Comparison of ENCODE assay signal across 26 mouse cellular contexts in the genomic region with DNA sequence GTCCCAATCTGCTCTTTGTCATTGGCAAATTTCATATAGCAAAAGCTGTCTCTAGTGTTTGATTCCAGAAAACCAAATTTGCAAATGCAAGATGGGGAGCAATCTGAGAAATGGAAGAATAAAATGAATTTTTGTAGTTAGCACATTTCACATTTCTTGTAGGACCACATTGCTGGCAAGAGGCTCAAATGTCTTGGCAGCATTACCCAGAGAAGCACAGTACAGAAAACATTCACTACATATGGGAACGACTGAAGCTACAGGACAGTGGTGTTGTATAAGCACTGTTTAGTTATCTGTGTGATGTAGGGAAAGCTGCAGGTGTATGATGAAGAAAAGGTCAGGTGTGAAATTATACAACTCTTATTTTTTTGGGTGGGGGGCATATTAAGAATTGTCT.
DNase-seq lines count a peak whose midpoint lies in the region; ATAC-seq and TF ChIP-seq lines count a peak whose summit lies in the region.
"Had no signal": no experiment of that assay in that cellular context is flagged by ENCODE, and none has a peak within 500 bp of the region (broad histone marks: within the 10 kb centered on the region; RNA-seq: fewer than 3 reads in every experiment).

No protein-coding gene starts in this region.

- no peak overlapping the region for H3K27ac ChIP-seq in forebrain, postnatal 0 days (ENCODE audit: low read depth, low read length)
- no peak overlapping the region for H3K27ac ChIP-seq in forebrain, embryonic 11.5 days (ENCODE audit: low read depth, low read length)
- H3K27ac ChIP-seq in left cerebral cortex, adult 2 months, result peak overlapping the region; percentile 33; the same call in 1 of the 2 replicates
- H3K27ac ChIP-seq: embryonic facial prominence, embryonic 10.5 days; embryonic facial prominence, embryonic 12.5 days; forebrain, embryonic 10.5 days; forebrain, embryonic 13.5 days; forebrain, embryonic 15.5 days had no signal

- no peaks in the 10 kb centered on the region for H3K36me3 ChIP-seq in forebrain, postnatal 0 days (ENCODE audit: insufficient read depth)
- no peaks in the 10 kb centered on the region for H3K36me3 ChIP-seq in forebrain, embryonic 11.5 days (ENCODE audit: control insufficient read depth, insufficient read depth, low read length)
- H3K36me3 ChIP-seq: embryonic facial prominence, embryonic 10.5 days; embryonic facial prominence, embryonic 12.5 days; forebrain, embryonic 10.5 days; forebrain, embryonic 15.5 days; G1E had no signal

- no peak for TF ChIP-seq CTCF in forebrain, postnatal 0 days (IDR thresholded peaks at IDR 0.05; ENCODE audit: low read depth)
- TF ChIP-seq CTCF in left cerebral cortex, adult 2 months (IDR thresholded peaks at IDR 0.05), result no peak
- TF ChIP-seq CTCF in lung, adult 2 months (IDR thresholded peaks at IDR 0.05; ENCODE audit: insufficient read depth, low read length), result no peak

- no peak overlapping the region for H3K9ac ChIP-seq in forebrain, postnatal 0 days
- H3K9ac ChIP-seq in forebrain, embryonic 11.5 days (ENCODE audit: low read length), result no peak overlapping the region
- H3K9ac ChIP-seq: embryonic facial prominence, embryonic 12.5 days; forebrain, embryonic 13.5 days; forebrain, embryonic 15.5 days had no signal

- TF ChIP-seq POLR2A in lung, adult 2 months (IDR thresholded peaks at IDR 0.05; ENCODE audit: borderline replicate concordance, extremely low read depth, low read depth, low read length), result no peak

- 67% methylated on average over 1 of the region's 1 CpGs for WGBS in forebrain, postnatal 0 days
- 77% methylated on average over 1 of the region's 1 CpGs for WGBS in forebrain, embryonic 11.5 days
- 69% methylated on average over 1 of the region's 1 CpGs for WGBS in lung, adult 2 months

- no peaks in the 10 kb centered on the region for H3K4me1 ChIP-seq in forebrain, postnatal 0 days (ENCODE audit: insufficient read depth)
- no peaks in the 10 kb centered on the region for H3K4me1 ChIP-seq in forebrain, embryonic 11.5 days (replicated peaks; ENCODE audit: control insufficient read depth, insufficient read depth, low read length)
- H3K4me1 ChIP-seq in lung, adult 2 months (ENCODE audit: control insufficient read depth, insufficient read depth, low read length), result no peaks in the 10 kb centered on the region
- H3K4me1 ChIP-seq: embryonic facial prominence, embryonic 10.5 days; embryonic facial prominence, embryonic 12.5 days; forebrain, embryonic 10.5 days; forebrain, embryonic 13.5 days; forebrain, embryonic 15.5 days had no signal

- no peak overlapping the region for H3K4me3 ChIP-seq in forebrain, postnatal 0 days (ENCODE audit: low read depth, low read length)
- no peak overlapping the region for H3K4me3 ChIP-seq in forebrain, embryonic 11.5 days (ENCODE audit: low read depth, low read length)
- H3K4me3 ChIP-seq in left cerebral cortex, adult 2 months, result no peak overlapping the region
- no peak overlapping the region for H3K4me3 ChIP-seq in lung, adult 2 months (replicated peaks; ENCODE audit: extremely low read depth, low read depth, low read length)
- H3K4me3 ChIP-seq: embryonic facial prominence, embryonic 10.5 days; embryonic facial prominence, embryonic 12.5 days; forebrain, embryonic 10.5 days; forebrain, embryonic 13.5 days; forebrain, embryonic 15.5 days had no signal

- H3K4me2 ChIP-seq in forebrain, postnatal 0 days (ENCODE audit: low read depth), result no peak overlapping the region
- H3K4me2 ChIP-seq in forebrain, embryonic 11.5 days (ENCODE audit: low read depth, low read length, severe bottlenecking), result no peak overlapping the region
- H3K4me2 ChIP-seq: embryonic facial prominence, embryonic 12.5 days; forebrain, embryonic 13.5 days; forebrain, embryonic 15.5 days had no signal

- H3K9me3 ChIP-seq in forebrain, postnatal 0 days (ENCODE audit: low read length), result no peaks in the 10 kb centered on the region
- H3K9me3 ChIP-seq in forebrain, embryonic 11.5 days (ENCODE audit: control insufficient read depth, low read length), result no peaks in the 10 kb centered on the region
- H3K9me3 ChIP-seq: embryonic facial prominence, embryonic 10.5 days; embryonic facial prominence, embryonic 12.5 days; forebrain, embryonic 10.5 days; forebrain, embryonic 13.5 days; forebrain, embryonic 15.5 days; G1E had no signal

- no peak for ATAC-seq in forebrain, postnatal 0 days
- no peak for ATAC-seq in forebrain, embryonic 11.5 days (replicated peaks; ENCODE audit: low FRiP score)
- ATAC-seq: activated CD4-positive, CD25-positive, alpha-beta regulatory T cell, adult 4 months; CD4-positive, CD25-positive, alpha-beta regulatory T cell, adult 4 months; forebrain, embryonic 13.5 days; forebrain, embryonic 15.5 days; Patski had no signal

- DNase-seq in forebrain, postnatal 0 days, result peak; percentile 35
- DNase-seq in forebrain, embryonic 11.5 days (ENCODE audit: low spot score), result no peak
- DNase-seq in left cerebral cortex, adult 2 months (ENCODE audit: extremely low spot score in 1 of 2, low spot score in 2 of 2), result no peak
- no peak for DNase-seq in left cerebral cortex, adult 11 months (ENCODE audit: low spot score)
- DNase-seq in right cerebral cortex, postnatal 4 days, result peak; percentile 5
- DNase-seq in right cerebral cortex, postnatal 25 days, result no peak
- DNase-seq in lung, adult 2 months, result no peak
- DNase-seq: adrenal gland, adult 8-10 months; adrenal gland, postnatal 14 days; adrenal gland, postnatal 36 days; B cell, adult 2 months; cerebellum, adult 11-12 months; cerebellum, adult 2 months; cerebellum, adult 9-10 months; cerebellum, postnatal 10 days; cerebellum, postnatal 25 days had no signal

- no peaks in the 10 kb centered on the region for H3K27me3 ChIP-seq in forebrain, postnatal 0 days (ENCODE audit: insufficient read depth, low read length)
- no peaks in the 10 kb centered on the region for H3K27me3 ChIP-seq in forebrain, embryonic 11.5 days (ENCODE audit: control insufficient read depth, insufficient read depth, low read length)
- H3K27me3 ChIP-seq: CH12.LX; embryonic facial prominence, embryonic 12.5 days; forebrain, embryonic 13.5 days; forebrain, embryonic 15.5 days; Patski had no signal

- intact Hi-C loops in left cerebral cortex, adult 2 months (cut with DNase I), result no loop called here

Comparison
In these comparisons a context has a peak if more than half of its experiments do, and no peak if none do; other contexts are left out.
1. DNase-seq: peak in forebrain, postnatal 0 days (single experiment) and right cerebral cortex, postnatal 4 days (single experiment); none in forebrain, embryonic 11.5 days (single experiment), left cerebral cortex, adult 2 months (0 of 2), left cerebral cortex, adult 11 months (single experiment), right cerebral cortex, postnatal 25 days (single experiment) and lung, adult 2 months (single experiment).